Mouse (Mus musculus) CD4-positive, CD25-positive, alpha-beta regulatory T cell, adult 2 months (primary cell): ENCODE data around the gene Vps51.
A peak's percentile ranks its signal among the peaks of the same experiment; 100 is the strongest.

Experiments used
- DNase-seq: peaks from one replicate; pipeline ENCODE4 v3.0.0-alpha.2; 2012; ENCODE audit warnings: low read depth, low spot score

Gene Vps51

DNA sequence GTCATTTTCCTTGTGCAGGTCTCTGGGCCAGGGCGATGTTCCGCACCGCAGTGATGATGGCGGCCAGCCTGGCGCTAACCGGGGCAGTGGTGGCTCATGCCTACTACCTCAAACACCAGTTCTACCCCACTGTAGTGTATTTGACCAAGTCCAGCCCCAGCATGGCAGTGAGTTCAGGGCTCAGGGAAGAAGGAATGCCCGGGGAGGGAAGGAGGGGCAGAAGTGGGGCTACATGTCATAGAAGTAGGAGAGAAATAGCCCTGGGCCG, 29.2 kb downstream of the Vps51 start:
- DNase-seq: no peak

DNA sequence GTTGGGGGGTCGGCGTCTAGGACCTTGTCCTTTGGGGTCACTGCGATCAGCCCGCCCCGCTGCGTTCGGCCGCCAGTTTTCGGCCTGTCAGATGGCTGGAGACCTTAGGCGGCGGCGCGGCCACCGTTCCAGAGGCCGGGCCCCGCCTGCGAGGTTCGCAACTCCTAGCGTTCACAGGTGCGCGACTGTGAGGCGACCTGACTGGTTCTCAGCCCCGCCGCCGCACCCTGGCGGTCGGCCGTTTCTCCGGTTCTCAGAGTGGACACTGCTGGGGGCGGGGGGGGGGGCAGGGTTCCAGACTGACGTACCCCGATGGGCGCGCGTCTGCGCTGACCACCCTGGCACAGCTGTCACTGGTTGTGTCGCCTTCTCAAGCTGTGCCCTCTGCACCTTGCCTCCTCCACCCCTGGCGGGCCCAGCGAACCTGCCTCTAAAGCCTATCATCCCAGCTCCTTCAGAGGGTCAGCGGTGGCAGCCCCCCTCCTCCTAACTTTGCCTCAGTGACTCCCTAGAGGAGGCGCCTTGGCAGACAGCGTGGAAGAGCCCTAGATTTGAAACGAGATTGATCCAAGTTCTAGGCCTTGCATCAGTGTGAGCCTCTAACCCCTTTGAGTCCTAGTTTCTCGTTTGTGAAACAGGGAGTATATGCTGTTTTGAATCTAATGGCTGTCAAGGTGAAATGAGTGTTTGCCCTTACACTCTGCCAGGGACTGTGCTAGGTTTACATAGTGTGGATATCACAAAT, 29.7 kb downstream of the Vps51 start:
- DNase-seq: no peak

DNA sequence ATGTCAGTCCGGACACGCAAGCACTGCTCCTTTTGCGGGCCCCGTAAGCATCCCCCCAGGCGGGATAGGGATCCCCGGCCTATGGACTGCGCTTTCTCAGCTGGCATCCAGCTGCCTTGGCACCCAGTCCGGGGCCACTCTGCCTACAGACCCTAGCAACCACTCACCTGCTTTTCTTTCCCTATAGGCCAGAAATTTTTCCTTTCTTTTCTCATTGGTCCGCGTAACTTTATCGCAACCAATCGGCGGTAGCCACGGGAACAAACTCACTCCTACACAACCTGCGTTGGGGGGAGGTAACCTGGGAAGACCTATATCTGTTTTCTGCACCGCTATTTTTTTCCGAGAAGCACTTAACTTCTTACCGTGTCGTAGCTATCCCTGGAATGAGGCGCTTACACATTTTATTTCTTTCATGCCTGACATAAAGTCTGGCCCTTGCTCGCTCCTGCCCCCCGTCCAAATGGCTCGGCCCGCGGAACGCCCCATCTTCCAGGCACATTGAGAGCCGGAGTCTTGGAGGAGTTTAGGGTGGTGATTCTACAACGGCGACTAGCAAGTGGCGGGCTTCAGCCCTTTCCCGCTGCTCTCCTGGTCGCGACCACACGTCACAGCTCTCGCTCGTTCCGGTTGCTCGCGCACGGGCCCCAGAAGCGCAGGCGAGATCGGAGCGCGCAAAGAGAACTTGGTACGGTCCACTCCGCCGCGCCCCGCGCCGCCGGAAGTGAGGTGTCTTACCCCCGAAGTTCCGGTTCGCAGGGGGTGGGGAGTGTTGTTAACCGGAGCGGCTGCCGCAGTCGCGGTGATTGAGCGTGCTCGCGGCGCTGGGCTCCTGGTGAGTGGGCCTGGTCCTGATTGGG, 30.5 kb downstream of the Vps51 start, which contains the start of gene Syvn1:
Gene Syvn1, plus strand, starts transcription at position 283 of the 860 bp plus-strand sequence.
- peak; percentile 94 for DNase-seq

DNA sequence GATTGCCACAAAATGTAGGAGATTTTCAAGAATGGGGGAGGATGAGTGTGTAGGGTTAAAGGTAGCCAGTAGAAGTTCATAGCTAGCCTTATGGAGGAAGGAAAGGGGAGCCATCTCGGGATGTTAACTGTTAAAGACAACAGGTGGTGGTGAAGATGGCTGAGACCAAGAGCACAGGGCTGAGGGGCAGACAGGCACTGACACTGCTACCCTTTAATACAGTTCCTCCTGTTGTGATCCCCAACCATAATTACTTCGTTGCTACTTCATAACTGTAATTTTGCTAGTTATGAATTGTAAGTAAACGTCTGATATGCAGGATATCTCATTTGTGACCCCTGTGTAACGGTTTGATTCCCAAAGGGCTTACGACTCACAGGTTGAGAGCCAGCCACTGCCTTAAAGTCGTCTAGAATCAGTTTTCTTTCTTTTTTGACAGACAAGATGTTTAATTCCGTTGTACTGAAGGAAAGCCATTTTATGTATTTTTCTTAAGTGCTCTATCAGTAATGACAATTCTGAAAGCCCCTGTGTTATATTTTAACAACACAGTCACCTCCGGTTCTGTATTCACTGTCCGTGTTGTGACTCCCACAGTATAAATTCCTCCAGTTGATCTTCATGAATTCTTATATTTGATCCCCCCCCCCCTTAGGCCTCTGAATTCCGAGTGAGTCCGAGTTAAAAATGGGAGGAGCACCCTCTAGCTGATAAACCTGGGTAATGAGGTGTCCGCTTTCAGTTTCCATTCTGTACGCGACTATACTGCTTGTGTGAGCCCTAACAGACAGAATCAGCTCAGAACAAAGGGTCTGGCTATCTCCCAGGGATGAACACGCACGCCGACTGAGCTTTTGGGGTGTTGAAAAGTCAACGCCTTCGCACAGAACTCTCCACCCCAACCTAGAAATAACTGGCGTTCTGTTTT, 31.4 kb downstream of the Vps51 start:
- DNase-seq: peak; percentile 77

DNA sequence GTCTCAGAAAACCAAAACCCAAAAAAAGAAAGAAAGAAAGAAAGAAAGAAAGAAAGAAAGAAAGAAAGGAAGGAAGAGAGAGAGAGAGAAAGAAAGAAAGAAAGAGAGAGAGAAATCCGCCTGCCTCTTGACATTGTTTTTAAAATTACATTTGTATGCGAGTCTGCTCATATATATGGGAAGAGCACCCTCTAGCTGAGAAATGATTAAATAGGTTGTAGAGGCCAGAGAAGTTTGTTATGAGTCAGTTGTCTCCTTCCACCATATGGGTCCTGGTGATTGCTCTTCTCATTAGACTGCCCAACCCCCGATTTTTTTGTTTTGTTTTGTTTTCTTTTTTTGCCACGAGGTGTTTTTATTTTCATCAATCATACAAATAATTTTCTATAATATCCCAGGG, 32.9 kb downstream of the Vps51 start:
- peak; percentile 70 for DNase-seq

DNA sequence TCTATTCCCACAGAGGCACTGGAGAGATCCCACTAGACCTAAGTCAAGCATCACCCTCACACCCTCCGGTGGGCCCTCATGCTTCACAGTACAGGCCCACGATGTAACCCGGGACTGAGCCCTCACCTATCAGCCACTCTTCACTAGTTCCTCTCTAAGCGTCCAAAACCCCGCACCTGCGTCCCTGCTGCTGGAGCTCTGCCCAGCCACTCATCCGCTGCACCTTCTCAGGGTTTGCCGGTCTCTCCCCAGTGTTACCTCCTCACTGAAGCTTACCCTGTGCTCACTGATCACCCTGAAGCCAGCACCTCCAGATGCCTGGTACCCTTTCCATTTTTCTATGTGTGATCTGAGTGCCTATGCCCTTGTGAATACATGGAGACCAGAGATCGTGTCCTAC, 34.7 kb downstream of the Vps51 start:
- DNase-seq: no peak

DNA sequence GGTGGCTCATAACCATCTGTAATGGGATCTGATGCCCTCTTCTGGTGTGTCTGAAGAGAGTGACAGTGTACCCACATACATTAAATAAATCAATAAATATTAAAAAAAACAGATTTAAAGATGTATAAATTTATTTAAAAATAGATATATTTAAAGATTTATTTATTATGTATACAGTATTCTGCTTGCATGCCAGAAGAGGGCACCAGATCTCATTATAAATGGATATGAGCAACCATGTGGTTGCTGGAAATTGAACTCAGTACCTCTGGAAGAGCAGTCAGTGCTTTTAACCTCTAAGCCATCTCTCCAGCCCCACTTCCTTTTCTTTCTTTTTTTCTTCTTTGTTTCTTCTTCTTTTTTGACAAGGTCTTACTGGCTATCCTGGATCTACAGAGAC, 37.0 kb downstream of the Vps51 start:
- no peak for DNase-seq

DNA sequence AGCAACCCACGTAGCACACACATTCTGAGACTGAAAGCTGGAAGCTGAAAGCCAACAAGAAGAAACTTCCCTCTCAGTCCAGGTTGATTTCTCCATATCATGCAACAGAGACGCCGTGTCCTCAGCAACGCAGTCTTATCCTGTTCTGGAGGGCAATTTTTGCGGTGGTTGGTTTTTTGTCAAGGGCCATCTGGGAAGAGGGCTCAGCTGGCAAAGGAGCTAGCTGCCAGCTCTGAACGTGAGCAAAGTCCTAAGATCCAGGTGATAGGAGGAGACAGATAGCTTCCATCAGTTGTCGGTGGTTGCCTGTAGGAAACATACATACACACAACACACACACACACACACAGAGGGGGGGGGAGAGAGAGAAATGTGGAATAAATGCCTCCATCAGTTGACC, 38.7 kb downstream of the Vps51 start:
- DNase-seq: no peak

DNA sequence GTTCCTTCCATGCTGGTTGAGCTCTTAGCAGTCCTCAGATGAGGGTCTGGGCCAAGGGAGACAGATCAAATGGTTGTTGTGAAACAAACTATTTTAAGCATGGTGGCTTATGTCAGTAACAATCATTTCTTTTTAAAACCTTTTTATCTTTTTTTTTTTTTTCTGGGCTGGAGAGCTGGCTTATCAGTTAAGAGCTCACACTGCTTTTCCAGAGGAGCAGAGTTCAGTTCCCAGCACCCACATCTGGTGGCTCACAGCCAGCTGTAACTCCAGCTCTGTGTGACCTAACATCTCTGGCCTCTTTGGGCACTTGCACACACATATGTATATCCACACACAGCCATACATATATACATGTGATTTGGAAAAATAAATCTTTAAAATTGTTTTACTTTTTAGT, 39.3 kb downstream of the Vps51 start:
- no peak for DNase-seq

DNA sequence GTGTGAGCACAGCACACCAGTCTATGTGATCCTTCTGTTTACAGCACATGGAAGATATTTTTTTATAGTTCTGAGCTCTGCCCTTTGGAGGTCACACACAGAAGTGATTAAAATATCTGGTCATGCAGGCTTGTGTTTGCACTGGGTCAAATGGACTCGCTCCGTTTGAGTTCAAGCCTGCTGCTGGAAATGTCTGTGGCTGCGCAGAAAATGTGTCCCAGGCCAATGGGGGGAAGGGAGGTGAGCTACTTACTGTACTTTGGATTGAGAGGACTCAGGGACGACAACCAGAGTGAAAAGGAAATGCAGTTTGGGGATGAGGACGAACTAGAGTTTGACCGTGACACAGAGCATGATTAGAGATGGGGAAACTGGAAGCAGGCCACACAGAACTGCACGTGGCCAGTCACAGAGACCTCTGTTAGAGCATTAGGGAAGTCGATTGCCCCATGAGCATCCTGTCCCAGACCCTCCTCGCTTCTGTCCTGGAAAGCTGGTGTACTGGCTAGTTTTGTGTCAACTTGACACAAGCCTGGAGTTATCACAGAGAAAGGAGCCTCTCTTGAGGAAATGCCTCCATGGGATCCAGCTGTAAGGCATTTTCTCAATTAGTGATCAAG, 41.0 kb downstream of the Vps51 start:
- DNase-seq: no peak

DNA sequence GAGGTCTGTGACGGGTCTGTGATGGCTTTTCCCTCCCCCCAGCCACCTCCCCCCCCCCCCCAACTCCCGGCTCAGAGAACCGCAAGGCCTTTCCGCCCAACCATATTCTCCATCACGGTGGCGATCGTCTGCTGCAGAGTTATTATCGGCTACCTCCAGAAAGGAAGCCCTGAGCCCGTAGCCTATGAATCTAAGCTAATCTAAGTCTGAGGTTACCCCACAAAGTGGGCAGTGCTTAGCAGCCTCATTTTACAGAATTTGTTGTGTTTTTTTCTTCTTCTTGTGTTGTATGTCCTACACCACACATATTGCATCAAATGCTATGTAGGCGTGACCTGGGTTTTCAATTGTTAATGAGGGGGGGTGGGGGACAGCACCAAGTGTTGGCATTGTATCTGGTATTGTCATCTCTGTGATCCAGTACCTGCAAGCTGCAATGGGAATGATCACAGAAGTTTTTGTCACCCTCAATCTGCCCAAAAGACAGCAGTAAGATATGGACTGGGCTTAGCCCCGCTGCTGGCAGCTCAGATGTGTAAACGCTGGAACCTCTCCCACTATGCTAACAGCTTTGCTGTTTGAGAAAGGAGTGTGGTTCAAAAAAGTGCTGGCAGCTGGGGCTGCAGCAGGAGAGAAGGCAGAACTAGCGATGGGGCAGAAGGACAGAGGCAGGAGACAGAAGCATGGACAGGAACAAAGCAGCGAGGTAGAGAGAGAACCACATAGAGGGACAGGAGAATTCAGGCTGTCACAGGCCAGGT, 46.3 kb downstream of the Vps51 start:
- DNase-seq: no peak

DNA sequence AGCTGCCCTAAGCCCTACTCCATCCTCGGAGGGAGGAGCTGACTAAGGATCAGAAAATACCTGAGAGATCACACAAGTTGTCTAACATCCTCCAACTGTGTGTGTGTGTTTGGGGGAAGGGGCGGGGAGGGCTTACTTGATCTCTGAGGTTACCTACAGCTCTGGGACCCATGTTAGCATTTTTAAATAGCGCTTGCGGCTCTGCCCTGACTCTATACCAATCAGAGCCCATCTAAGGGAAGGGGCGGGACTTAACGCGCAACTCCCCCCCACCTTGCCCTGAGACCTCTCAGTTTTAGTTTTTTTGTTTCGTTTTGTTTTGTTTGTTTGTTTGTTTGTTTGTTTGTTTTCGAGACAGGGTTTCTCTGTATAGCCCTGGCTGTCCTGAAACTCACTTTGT, 47.6 kb downstream of the Vps51 start:
- no peak for DNase-seq

DNA sequence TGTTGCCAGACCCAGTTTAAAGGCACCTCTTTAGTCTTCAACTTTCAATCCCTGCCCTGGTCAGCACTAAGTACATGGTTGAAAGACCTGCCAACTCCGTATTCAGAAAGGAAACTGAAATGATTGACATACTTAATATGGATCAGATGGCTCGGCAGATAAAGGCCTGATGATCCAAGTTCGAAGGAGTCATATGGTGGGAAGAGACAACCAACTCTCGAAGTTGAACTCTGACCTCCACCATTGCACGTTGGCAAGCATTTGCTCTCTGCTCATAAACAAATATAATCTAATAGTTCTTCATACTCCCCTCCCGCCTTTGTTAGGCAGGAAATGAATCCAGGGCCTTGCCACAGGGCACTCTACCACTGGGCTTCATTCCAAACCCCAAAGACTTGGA, 48.0 kb downstream of the Vps51 start:
- DNase-seq: no peak

DNA sequence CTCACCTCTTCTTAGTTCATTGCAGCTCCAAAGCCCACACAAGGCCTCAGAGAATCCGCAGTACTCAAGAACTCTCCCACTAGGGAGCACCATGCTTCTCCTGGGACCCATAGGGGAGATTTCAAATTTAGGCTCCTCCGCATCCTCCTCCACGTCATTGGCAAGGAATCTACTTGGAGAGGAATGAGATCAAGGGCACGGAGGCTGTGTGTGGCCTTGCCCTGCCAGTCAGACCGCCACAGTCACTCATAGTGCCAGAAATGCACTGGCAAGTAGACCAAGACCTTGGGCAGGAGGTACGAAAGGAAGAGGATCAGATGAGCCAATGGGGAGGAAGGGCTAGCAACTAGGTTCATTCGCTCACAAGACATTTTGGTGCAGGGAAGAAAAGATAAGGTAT, 53.1 kb downstream of the Vps51 start:
- no peak for DNase-seq

DNA sequence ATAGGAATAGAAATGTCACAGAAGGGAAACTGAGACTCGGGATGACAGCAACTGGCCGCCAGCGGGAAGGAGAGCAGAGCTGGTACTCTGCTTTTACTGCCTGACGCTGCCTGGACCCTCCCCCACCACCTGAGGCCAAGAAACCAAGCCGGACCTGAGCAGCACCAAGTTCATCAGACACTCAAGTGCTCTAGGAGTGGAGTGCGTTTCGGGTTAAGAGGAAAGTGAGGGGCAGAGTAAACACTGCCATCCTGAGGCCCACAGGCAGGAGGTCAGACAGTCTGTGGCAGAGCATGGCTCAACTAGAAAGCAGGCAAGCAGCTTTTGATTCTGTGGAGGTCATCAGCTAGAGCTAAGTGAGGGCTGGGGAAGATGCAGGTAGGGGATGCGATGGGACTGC, 54.0 kb downstream of the Vps51 start:
- no peak for DNase-seq

DNA sequence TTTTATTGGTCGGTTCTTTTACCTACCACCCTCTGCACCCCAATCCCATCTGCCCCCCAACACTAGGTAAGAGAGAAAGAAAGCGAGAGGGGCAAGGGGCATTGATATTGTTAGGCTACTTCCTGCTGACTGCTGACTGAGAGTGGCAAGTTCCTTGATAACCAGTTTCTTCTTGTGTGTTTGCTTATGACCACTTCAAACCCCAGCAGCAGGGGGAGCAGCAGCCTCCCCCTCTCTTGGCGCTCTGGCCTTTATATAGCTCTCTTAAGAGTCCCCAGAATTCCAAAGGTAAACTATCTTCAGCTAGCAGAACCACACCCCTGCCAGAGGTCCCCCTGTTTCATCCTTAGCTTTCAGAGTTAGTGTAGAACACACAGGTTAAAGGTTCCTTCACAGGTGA, 56.8 kb downstream of the Vps51 start:
- DNase-seq: no peak

DNA sequence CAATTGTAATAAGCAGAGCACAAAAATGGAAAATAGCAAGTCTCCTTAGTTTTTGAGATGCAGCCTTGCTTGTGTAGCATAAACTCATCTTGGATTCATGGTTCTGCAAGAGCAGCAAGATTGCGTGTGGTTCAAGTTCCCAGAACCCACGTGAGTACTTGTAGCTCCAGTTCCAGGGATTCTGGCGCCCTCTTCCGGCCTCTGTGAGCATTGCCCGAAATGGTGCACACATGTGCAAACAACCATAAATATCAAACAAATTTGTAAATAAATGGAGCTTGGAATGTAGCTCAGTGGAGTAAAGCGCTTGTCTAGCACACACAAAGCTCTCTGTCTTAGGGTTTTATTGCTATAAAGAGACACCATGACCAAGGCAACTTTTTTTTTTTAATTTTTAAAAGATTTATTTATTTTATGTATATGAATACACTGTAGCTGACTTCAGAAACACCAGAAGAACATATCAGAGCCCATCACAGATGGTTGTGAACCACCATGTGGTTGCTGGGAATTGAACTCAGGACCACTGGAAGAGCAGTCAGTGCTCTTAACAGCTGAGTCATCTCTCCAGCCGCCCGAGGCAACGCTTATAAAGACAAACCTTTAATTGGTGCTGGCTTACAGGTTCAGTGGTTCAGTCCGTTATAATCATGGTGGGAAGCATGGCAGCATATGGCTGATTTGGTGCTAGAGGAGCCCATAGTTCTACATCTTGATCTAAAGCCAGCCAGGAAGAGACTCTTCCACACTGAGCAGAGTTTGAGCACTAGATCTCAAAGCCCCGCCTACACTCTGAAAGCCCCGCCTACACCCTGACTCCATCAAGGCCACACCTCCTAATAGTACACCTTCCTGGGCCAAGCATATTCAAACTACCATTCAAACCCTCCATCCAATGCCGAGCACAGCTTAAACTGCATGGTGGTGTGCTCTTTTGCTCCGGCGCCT, 58.6 kb downstream of the Vps51 start:
- peak; percentile 94 for DNase-seq
